In the genomic region with DNA sequence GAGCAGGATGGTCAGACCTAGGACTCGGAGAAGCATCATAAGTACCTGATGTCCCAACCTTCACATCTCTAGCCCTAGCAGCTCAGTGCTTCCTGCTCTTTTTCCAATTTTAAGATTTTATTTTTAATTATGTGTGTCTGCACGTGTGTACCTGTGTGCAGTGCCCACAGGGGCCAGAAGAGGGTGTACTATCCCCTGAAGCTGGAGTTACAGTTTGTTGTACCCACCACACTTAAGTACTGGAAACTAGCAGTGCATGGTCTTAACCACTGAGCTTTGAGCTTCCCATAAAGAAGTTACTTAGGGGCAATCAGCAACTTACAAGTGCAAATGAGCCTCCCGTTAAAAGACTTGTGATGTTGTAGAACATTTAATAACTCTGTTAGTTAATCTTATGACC, we compare ENCODE assay signal across 22 mouse cellular contexts.
DNase-seq lines count a peak whose midpoint lies in the region; ATAC-seq and TF ChIP-seq lines count a peak whose summit lies in the region.
"Had no signal": no experiment of that assay in that cellular context is flagged by ENCODE, and none has a peak within 500 bp of the region (broad histone marks: within the 10 kb centered on the region; RNA-seq: fewer than 3 reads in every experiment).

No protein-coding gene starts in this region.

- H3K4me3 ChIP-seq in intestine, postnatal 0 days (ENCODE audit: low read depth, low read length) = no peak overlapping the region
- no peak overlapping the region for H3K4me3 ChIP-seq in intestine, embryonic 16.5 days (ENCODE audit: low read length)
- H3K4me3 ChIP-seq in G1E (ENCODE audit: low read depth, low read length) = peak overlapping the region; percentile 70
- H3K4me3 ChIP-seq in liver, embryonic 12.5 days = peak overlapping the region; percentile 50
- H3K4me3 ChIP-seq in stomach, postnatal 0 days (ENCODE audit: low read depth, low read length) = no peak overlapping the region
- H3K4me3 ChIP-seq: embryonic facial prominence, embryonic 15.5 days; limb, embryonic 10.5 days; neural tube, embryonic 12.5 days had no signal

- 87% methylated on average over 3 of the region's 3 CpGs for WGBS in intestine, postnatal 0 days
- WGBS in intestine, embryonic 16.5 days = 82% methylated on average over 3 of the region's 3 CpGs
- WGBS in liver, embryonic 12.5 days (ENCODE audit: insufficient replicate concordance) = 68% methylated on average over 3 of the region's 3 CpGs
- 87% methylated on average over 3 of the region's 3 CpGs for WGBS in stomach, postnatal 0 days

- no peaks in the 10 kb centered on the region for H3K4me1 ChIP-seq in intestine, postnatal 0 days (replicated peaks; ENCODE audit: control insufficient read depth, insufficient read depth, low read length)
- H3K4me1 ChIP-seq in intestine, embryonic 16.5 days (ENCODE audit: control insufficient read depth, insufficient read depth, low read length) = peaks cover 4% of the 10 kb centered on the region; the same call in 1 of the 2 replicates
- H3K4me1 ChIP-seq in G1E (ENCODE audit: insufficient read depth, low read depth, low read length) = peaks cover 86% of the 10 kb centered on the region
- H3K4me1 ChIP-seq in liver, embryonic 12.5 days = peaks cover 56% of the 10 kb centered on the region
- H3K4me1 ChIP-seq in stomach, postnatal 0 days (replicated peaks; ENCODE audit: control insufficient read depth, insufficient read depth) = no peaks in the 10 kb centered on the region; the same call in 1 of the 2 replicates

- no peaks in the 10 kb centered on the region for H3K9me3 ChIP-seq in intestine, postnatal 0 days (ENCODE audit: control insufficient read depth)
- H3K9me3 ChIP-seq in intestine, embryonic 16.5 days (ENCODE audit: control insufficient read depth, low read length) = no peaks in the 10 kb centered on the region
- no peaks in the 10 kb centered on the region for H3K9me3 ChIP-seq in G1E (replicated peaks)
- H3K9me3 ChIP-seq in liver, embryonic 12.5 days (replicated peaks) = no peaks in the 10 kb centered on the region
- no peaks in the 10 kb centered on the region for H3K9me3 ChIP-seq in stomach, postnatal 0 days (ENCODE audit: control insufficient read depth, low read length)
- H3K9me3 ChIP-seq: embryonic facial prominence, embryonic 15.5 days; limb, embryonic 10.5 days; neural tube, embryonic 12.5 days had no signal

- H3K4me2 ChIP-seq in intestine, postnatal 0 days (replicated peaks; ENCODE audit: low read depth) = no peak overlapping the region
- H3K4me2 ChIP-seq in intestine, embryonic 16.5 days (ENCODE audit: low read depth, low read length) = no peak overlapping the region
- peak overlapping the region; percentile 77 for H3K4me2 ChIP-seq in liver, embryonic 12.5 days
- H3K4me2 ChIP-seq in stomach, postnatal 0 days (replicated peaks; ENCODE audit: low read depth) = no peak overlapping the region
- H3K4me2 ChIP-seq: embryonic facial prominence, embryonic 15.5 days; hindbrain, embryonic 14.5 days; neural tube, embryonic 12.5 days had no signal

- peaks cover 17% of the 10 kb centered on the region for H3K27me3 ChIP-seq in intestine, postnatal 0 days (replicated peaks; ENCODE audit: control insufficient read depth, insufficient read depth, low read length)
- H3K27me3 ChIP-seq in intestine, embryonic 16.5 days (replicated peaks; ENCODE audit: control insufficient read depth, insufficient read depth, low read length) = no peaks in the 10 kb centered on the region; the same call in 1 of the 2 replicates
- no peaks in the 10 kb centered on the region for H3K27me3 ChIP-seq in G1E (ENCODE audit: insufficient read depth, low read length)
- peaks cover 4% of the 10 kb centered on the region; the same call in 1 of the 2 replicates for H3K27me3 ChIP-seq in liver, embryonic 12.5 days (replicated peaks)
- H3K27me3 ChIP-seq in stomach, postnatal 0 days (ENCODE audit: control insufficient read depth, insufficient read depth, low read length) = no peaks in the 10 kb centered on the region
- H3K27me3 ChIP-seq: embryonic facial prominence, embryonic 15.5 days; neural tube, embryonic 12.5 days had no signal

- H3K27ac ChIP-seq in intestine, postnatal 0 days (ENCODE audit: low read depth, low read length) = no peak overlapping the region
- no peak overlapping the region for H3K27ac ChIP-seq in intestine, embryonic 16.5 days (ENCODE audit: low read length)
- H3K27ac ChIP-seq in liver, embryonic 12.5 days = peak overlapping the region; percentile 87
- H3K27ac ChIP-seq in stomach, postnatal 0 days (replicated peaks) = no peak overlapping the region
- H3K27ac ChIP-seq: embryonic facial prominence, embryonic 15.5 days; hindbrain, embryonic 14.5 days; limb, embryonic 10.5 days; neural tube, embryonic 12.5 days had no signal

- DNase-seq in G1E (ENCODE audit: low spot score) = no peak
- no peak for DNase-seq in stomach, postnatal 0 days (ENCODE audit: low spot score)
- DNase-seq in cerebellum, postnatal 4 days (ENCODE audit: low spot score in 2 of 2) = no peak
- DNase-seq: cerebellum, adult 18-20 months; cerebellum, postnatal 25 days; gastrocnemius, postnatal 10 days; heart, adult 11 months; heart, postnatal 36 days; kidney, adult 11 months; kidney, postnatal 14 days; lung, adult 2 months; lung, postnatal 36 days; right cerebral cortex, adult 18-20 months; thymus, postnatal 25 days had no signal

- TF ChIP-seq EP300 in stomach, postnatal 0 days (optimal IDR thresholded peaks at IDR 0.05) = no peak

- ATAC-seq in intestine, postnatal 0 days = no peak
- no peak for ATAC-seq in intestine, embryonic 16.5 days
- no peak for ATAC-seq in G1E (ENCODE audit: extremely low read depth, insufficient number of reproducible peaks, low FRiP score, poor library complexity, severe bottlenecking)
- no peak for ATAC-seq in liver, embryonic 12.5 days
- no peak for ATAC-seq in stomach, postnatal 0 days (ENCODE audit: low FRiP score, low TSS enrichment)
- ATAC-seq in inflammation-experienced regulatory T-cells, adult 6 months = no peak

- H3K36me3 ChIP-seq in intestine, postnatal 0 days (ENCODE audit: control insufficient read depth, insufficient read depth) = no peaks in the 10 kb centered on the region
- H3K36me3 ChIP-seq in intestine, embryonic 16.5 days (ENCODE audit: control insufficient read depth, insufficient read depth, low read length) = no peaks in the 10 kb centered on the region
- peaks cover 27% of the 10 kb centered on the region for H3K36me3 ChIP-seq in G1E (replicated peaks)
- H3K36me3 ChIP-seq in liver, embryonic 12.5 days = no peaks in the 10 kb centered on the region
- no peaks in the 10 kb centered on the region for H3K36me3 ChIP-seq in stomach, postnatal 0 days (ENCODE audit: control insufficient read depth, insufficient read depth, low read length)
- H3K36me3 ChIP-seq: embryonic facial prominence, embryonic 15.5 days; limb, embryonic 10.5 days; neural tube, embryonic 12.5 days had no signal

- TF ChIP-seq CTCF in intestine, postnatal 0 days (IDR thresholded peaks at IDR 0.05; ENCODE audit: low read depth) = 0 out of 2 replicates have a peak, but pooled peaks have one; percentile 20
- TF ChIP-seq CTCF in G1E (IDR thresholded peaks at IDR 0.05; ENCODE audit: low read depth, low read length) = peak; percentile 43; the same call in 1 of the 2 replicates
- TF ChIP-seq CTCF in stomach, postnatal 0 days (IDR thresholded peaks at IDR 0.05; ENCODE audit: low read depth) = peak; percentile 16; the same call in 1 of the 2 replicates

- no peak overlapping the region for H3K9ac ChIP-seq in intestine, postnatal 0 days (ENCODE audit: low read depth, low read length)
- H3K9ac ChIP-seq in intestine, embryonic 16.5 days (ENCODE audit: low read depth, low read length) = no peak overlapping the region
- peak overlapping the region; percentile 62; the same call in 1 of the 2 replicates for H3K9ac ChIP-seq in liver, embryonic 12.5 days
- no peak overlapping the region for H3K9ac ChIP-seq in stomach, postnatal 0 days (ENCODE audit: low read length)
- H3K9ac ChIP-seq: embryonic facial prominence, embryonic 15.5 days; hindbrain, embryonic 14.5 days; neural tube, embryonic 12.5 days had no signal

Comparison
In these comparisons a context has a peak if more than half of its experiments do, and no peak if none do; other contexts are left out.
1. H3K4me3 ChIP-seq: peak in G1E (single experiment) and liver, embryonic 12.5 days (single experiment); none in intestine, postnatal 0 days (single experiment), intestine, embryonic 16.5 days (single experiment) and stomach, postnatal 0 days (single experiment).
2. Peak in every context shown above with its lines, with median percentiles within 50 percentile points of each other: CTCF ChIP-seq.